Mouse (Mus musculus): Measurements from ENCODE around the gene Xpa. TPM values are rescaled to one million over a fixed set of nuclear protein-coding genes. Genes with fewer than 3 reads are reported as not detected.

Gene Xpa
- total RNA-seq, 2 experiments from 2014 or later: 5.4 to 7.7 TPM

DNA sequence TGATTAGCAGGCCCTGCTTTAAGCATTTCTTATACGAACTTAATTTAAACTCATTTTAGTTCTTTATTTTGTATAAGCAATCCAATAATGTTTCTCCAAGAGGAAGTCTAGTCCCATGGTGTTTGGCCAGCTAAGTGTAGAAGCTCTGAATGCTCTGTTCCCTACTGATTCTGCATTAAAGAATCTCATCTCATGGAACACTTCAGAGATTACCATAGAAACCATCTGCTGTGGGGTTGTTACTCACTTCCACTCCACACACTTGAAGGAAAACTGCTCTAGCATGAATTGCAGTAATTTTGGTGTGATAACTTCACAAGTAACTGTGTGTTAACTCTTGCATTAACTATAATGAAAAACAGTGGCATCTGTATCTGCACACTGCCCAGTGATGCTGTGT lies 49.2 kb downstream of the Xpa start:
- no peak for DNase-seq

DNA sequence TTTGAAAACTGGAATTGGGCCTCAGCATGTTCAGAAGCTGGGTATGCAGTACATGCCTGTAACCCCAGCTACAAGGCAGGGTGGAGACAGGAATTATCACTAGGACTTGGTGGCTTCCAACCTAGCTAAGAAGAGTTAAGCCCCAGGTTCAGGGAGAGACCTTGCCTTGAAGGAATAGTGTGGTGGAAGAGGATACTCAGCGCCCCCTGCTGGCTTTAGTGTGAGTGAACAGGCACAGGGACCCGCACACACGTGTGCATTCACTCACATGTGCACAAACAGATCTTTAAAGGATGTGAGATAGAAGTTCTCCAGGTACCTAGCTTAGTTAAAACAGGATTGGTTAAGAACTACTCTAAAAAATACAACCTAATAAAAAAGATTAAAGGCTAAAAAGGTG lies 51.8 kb downstream of the Xpa start:
- DNase-seq: no peak

GRCm38 (mm10) chr4:46138287-46139222 lies 57.6 kb downstream of the Xpa start, which contains the start of the genes Ncbp1 and Tstd2:
TSS of gene Ncbp1 (plus strand) at chr4:46138613.
TSS of gene Tstd2 (minus strand) at chr4:46138694.
- peak; percentile 87 for DNase-seq

DNA sequence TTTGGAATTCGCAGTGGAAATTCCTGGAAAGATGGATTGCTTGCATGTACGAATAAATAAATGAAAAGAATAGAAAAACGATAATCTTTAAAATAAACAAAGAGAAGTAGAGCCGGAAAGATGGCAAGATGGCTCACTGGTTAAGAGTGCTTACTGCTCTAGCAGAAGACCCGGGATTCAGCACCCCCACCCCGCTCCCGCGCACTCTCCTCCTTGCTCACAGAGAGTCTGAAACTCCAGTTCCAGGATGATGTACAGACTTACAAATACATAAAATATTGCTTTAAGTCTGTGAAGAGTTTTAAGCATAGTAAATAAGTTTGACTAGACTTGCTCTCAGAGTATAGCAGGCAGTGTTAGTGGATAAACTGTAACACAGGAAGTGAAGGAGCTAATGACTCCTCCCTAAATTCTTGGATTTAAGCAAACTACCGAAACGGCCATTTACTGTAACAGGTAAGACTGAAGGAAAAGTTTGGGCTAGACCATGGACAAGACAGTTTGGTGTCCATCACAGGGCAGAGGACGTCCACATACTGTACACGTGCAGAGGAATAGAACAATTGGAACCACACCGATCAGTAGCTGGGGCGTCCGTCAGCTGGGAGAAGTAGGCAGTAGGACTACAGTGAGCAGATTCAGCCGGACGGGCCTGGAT lies 58.4 kb downstream of the Xpa start:
- DNase-seq: no peak

GRCm38 (mm10) chr4:46131791-46132190 lies 64.3 kb downstream of the Xpa start:
- no peak for DNase-seq

DNA sequence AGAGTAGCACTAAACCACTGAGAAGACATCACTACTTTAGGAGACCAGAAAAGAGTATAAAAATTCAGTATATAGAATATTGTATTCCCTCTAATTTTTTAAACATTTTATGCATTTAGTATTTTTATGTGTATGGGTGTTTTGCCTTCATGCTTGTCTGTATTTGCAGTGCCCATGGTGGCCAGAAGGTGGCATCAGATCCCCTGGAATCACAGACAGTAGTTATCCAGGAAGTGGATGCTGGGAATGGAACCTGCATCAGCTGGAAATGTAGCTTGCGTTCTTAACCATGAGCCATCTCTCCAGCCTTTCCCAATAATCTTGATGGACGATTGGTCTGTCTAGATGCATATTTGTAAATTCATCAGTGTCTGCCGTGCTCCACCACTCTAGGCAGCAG lies 65.9 kb downstream of the Xpa start:
- DNase-seq: no peak

DNA sequence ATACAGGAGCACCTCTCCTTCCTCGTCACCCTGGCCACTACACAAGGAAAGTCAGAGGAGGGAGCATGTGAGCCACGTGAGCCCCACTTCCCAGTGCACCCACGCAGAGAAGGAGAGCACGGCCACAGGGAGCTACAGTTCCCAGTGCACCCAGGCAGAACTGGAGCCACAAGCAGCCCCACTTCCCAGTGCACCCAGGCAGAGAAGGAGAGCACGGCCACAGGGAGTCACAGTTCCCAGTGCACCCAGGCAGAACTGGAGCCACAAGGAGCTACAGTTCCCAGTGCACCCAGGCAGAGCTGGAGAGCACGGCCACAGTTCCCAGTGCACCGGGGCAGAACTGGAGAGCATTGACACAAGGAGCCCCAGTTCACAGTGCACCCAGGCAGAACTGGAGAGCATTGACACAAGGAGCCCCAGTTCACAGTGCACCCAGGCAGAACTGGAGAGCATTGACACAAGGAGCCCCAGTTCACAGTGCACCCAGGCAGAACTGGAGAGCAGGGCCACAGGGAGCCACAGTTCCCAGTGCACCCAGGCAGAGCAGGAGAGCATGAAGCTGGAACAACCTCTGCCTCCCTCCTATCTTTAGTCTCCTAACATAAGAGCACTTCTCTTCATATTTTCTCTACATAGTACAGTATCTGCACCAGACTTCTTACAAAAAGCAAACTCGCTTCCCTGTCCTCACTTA lies 66.7 kb downstream of the Xpa start:
- no peak for DNase-seq

DNA sequence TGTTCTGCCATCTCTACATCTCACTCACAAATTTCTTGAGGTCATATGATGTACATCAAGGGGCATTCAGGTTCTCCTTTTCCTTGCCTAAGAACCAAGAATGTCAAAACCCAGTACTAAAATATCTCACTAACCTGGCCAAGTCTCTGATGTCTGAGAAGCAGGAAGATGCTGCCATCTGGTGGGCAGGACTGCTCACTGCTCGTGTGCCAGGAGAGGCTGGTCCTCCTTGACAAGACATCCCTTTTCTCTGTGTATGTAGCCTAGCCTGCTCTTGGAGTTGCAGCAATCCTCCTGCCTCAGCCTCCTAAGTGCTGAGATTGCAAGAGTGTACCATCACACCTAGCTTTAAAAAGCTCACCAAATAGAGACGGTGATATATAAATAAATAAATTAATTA lies 69.6 kb downstream of the Xpa start:
- DNase-seq: peak; percentile 53

DNA sequence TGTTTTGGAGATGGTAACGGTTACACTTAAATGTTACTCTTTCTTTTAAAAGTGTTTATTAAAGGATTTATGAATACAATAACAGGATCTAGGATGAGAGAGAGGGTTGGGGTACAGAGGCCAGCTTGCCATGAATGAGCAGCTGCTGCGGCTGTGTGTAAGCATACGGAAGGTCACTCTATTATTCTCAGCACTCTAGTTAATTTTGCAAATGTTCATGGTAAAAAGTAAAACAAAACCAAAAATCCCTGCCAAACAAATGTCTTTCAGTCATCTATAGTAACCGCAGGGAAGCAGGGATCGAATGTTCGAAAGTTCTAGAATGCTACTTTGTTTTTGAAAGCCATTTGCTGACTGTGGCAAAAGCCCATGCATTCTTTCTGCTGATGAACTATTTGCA lies 72.8 kb downstream of the Xpa start:
- DNase-seq: no peak

DNA sequence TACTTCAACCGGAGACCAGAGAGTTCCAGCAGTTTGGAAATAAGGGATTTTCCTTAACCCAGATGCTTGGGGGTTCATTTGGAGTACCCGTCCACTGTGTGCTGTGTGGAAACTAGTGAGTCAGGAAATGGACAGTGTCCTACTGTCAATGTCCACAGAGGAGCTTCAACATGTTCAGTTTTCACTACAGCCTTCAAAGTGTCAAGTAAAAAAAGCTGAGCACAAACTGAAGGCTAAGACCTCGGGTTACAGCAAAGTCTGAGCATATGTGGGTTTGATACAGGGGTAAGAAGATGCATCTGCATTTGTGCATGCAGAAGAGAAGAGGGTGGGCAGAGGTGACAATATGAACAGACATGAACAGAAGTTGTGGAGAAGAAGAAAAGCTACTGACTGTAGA lies 75.3 kb downstream of the Xpa start:
- no peak for DNase-seq

- no peak for DNase-seq
Observed at GRCm38 (mm10) chr4:46119514-46120094, 76.5 kb downstream of the Xpa start.

- DNase-seq: no peak
Observed at GRCm38 (mm10) chr4:46117536-46117935, 78.6 kb downstream of the Xpa start.

DNA sequence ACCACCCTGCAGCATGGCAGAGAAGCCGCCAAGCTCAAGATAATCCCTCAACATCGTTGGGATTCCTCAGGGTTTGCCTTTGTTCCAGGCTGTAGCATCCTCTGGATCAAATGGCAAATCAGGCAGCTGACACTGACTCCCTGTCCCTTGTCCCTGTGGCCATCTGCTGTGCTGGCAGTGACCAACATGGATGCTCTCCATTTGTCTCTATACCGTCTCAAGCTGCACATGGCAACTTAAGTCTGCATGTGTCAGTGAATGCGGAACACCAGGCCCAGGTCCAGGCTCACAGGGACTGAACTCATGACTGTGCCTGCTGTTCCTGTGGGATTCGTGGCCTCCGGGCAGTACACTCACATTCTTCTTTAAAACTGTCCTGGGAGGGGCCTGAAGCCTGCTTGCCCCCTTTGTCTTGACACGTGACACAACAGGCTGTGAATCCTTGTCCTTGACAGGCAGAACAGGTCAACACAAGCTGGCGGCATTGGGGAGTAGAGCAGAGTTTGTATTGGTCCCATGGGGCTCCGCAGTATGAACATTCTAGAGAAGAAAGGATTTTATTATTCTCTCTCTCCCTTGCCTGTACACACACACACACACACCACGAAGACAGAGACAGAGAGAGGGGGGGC lies 79.5 kb downstream of the Xpa start:
- DNase-seq: peak; percentile 22

DNA sequence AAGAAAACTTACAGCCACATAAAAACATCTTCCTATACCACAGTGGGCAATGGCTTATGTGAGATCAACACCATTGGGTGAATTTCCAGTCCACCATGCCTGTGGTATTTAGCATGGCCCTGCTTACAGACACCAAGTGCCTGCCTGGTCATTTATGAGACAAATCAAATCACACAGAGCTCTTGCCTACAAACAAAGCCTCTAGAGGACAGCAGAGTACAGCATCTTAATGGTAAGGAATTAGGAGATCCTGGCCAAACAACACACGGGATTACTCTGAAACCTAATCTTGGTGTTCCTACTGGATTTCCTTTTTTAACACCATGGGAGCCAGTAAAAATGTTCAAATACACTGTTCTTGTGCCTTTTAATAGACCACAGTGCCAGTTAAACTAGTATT lies 80.8 kb downstream of the Xpa start:
- no peak for DNase-seq

DNA sequence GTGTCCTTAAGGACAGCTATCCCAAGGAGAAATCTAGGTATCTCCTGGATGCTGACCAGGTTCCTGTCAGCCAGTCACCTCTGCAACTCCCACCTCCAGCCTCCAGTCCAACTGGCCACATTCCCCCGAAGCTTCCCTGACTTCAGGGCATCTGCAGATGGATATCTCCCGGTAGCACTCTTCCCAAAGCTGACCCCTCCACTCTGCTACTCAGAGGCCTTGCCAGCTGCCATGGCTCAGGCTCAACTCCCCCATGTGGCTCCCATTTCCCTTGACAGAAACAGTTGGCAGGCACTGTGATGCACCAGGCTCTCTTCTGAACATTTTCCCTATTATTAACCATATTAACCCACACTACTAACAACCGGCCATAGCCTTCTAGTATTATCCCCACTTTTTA lies 84.8 kb downstream of the Xpa start:
- DNase-seq: no peak

DNA sequence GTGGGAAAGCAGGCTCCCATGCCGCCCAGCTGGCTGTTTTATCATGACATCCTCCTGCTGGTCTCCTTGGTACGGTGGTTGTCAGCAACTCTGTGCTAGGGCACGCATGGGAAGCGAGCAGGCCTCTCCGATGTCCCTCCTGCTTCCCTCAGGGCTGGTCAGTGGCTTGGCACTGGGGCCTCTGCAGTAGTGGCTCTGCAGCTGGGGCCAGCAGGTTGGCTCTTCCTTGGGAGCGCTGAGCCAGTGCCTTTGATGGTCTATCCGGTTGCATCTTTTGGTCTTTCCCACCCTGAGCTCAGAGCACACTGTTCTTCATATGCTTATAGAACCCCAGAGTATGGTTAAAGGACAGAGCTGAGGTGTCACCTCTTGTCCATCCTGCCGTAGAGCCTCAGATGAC lies 86.0 kb downstream of the Xpa start:
- peak; percentile 46 for DNase-seq

Other genes starting within 250 kb of the Xpa start
- gene Tdrd7, start 231.0 kb downstream of the Xpa start, total RNA-seq (2021): 1 to 10 TPM; 9.1 to 9.4 TPM
- 100 to 1,000 TPM; 205 to 220 TPM for gene Tmod1, start 157.4 kb downstream of the Xpa start, total RNA-seq (2021)
- 10 to 100 TPM; 13.0 to 13.2 TPM for gene Ncbp1, start 57.7 kb downstream of the Xpa start, total RNA-seq (2021)
- 10 to 100 TPM; 10.2 to 10.7 TPM for gene Tstd2, start 57.6 kb downstream of the Xpa start, total RNA-seq (2021)
- gene Foxe1, start 147.3 kb upstream of the Xpa start, total RNA-seq (2021): not detected
- gene Trmo, start 193.1 kb upstream of the Xpa start, total RNA-seq (2021): 1 to 10 TPM; 2.9 to 3.1 TPM
- gene Hemgn, start 217.2 kb upstream of the Xpa start, total RNA-seq (2021): not detected